Mouse (Mus musculus) MEL (cell line): ENCODE measurements around the gene Odf3b. TPM values are rescaled to one million over a fixed set of nuclear protein-coding genes. Genes with fewer than 3 reads are reported as not detected.
A peak's percentile ranks its signal among the peaks of the same experiment; 100 is the strongest.

ENCODE experiments used
- DNase-seq: peaks from one replicate; pipeline ENCODE4 v3.0.0; 2011; ENCODE audit warnings: low read depth, low spot score
- H3K27ac ChIP-seq: 2 replicates; pipeline ENCODE4 v1.5.1; 2012; ENCODE audit warnings: low read depth, mild to moderate bottlenecking, control low read depth, low read length, moderate library complexity; ENCODE audit not compliant: control insufficient read depth
- H3K27me3 ChIP-seq, 2 experiments: fragments of 150-350 bp in 1 of 2; sonication (generic) in 1 of 2; 2 replicates each; pipeline ENCODE4 v1.6.1; 2012; ENCODE audit warnings: low read length in 2 of 2, mild to moderate bottlenecking in 2 of 2, improper control_type of control experiment in 1 of 2, moderate library complexity in 1 of 2; ENCODE audit not compliant: insufficient read depth in 2 of 2, control insufficient read depth in 1 of 2
- H3K36me3 ChIP-seq, 2 experiments: 2 replicates each; pipeline ENCODE4 v1.6.1; 2012 to 2014; ENCODE audit warnings: low read length in 2 of 2, improper control_type of control experiment in 1 of 2, inconsistent platforms in 1 of 2, mild to moderate bottlenecking in 1 of 2; ENCODE audit not compliant: insufficient read depth in 2 of 2, control insufficient read depth in 1 of 2
- H3K4me1 ChIP-seq, 2 experiments: fragments of 150-350 bp in 1 of 2; sonication (generic) in 1 of 2; 2 replicates each; pipeline ENCODE4 v1.6.1; 2012; ENCODE audit warnings: low read length in 2 of 2, improper control_type of control experiment in 1 of 2, mild to moderate bottlenecking in 1 of 2; ENCODE audit not compliant: insufficient read depth in 2 of 2, control insufficient read depth in 1 of 2
- H3K4me3 ChIP-seq, 2 experiments: fragments of 150-350 bp in 1 of 2; sonication (generic) in 1 of 2; 2 replicates each; pipeline ENCODE4 v1.5.1; 2012; ENCODE audit warnings: low read depth in 2 of 2, low read length in 2 of 2, mild to moderate bottlenecking in 2 of 2, moderate library complexity in 2 of 2, control low read depth in 1 of 2, improper control_type of control experiment in 1 of 2; ENCODE audit not compliant: control insufficient read depth in 1 of 2, insufficient read depth in 1 of 2
- H3K79me2 ChIP-seq: 2 replicates; pipeline ENCODE4 v1.6.1; 2012; ENCODE audit warnings: mild to moderate bottlenecking, low read length, moderate library complexity; ENCODE audit not compliant: control insufficient read depth, poor library complexity, insufficient read depth
- H3K9ac ChIP-seq: 2 replicates; pipeline ENCODE4 v1.6.1; 2012; ENCODE audit warnings: low read depth, mild to moderate bottlenecking, control low read depth, low read length, moderate library complexity; ENCODE audit not compliant: control insufficient read depth, poor library complexity, severe bottlenecking
- H3K9me3 ChIP-seq: fragments of 150-350 bp; sonication (generic); replicated peaks from 2 replicates; pipeline ENCODE4 v1.6.1; 2012; ENCODE audit warnings: mild to moderate bottlenecking, low read length, improper control_type of control experiment, moderate library complexity; ENCODE audit not compliant: insufficient read depth
- BHLHE40 ChIP-seq: IDR thresholded peaks from 2 replicates; pipeline ENCODE4 v1.6.1; 2012; ENCODE audit warnings: low read depth, mild to moderate bottlenecking, inconsistent platforms, low read length, improper control_type of control experiment, borderline replicate concordance
- CTCF ChIP-seq, 3 experiments: IDR thresholded peaks in 2 of 3; conservative IDR thresholded peaks in 1 of 3; 2 replicates each; pipeline ENCODE4 v1.5.1; 2011 to 2012; ENCODE audit warnings: low read length in 3 of 3, low read depth in 2 of 3, mild to moderate bottlenecking in 2 of 3, improper control_type of control experiment in 1 of 3, inconsistent platforms in 1 of 3, mixed read lengths in 1 of 3, moderate library complexity in 1 of 3; ENCODE audit not compliant: control insufficient read depth in 1 of 3, insufficient read depth in 1 of 3, poor library complexity in 1 of 3, severe bottlenecking in 1 of 3
- GATA1 ChIP-seq: IDR thresholded peaks from 2 replicates; pipeline ENCODE4 v1.6.1; 2011; ENCODE audit warnings: low read depth, low read length, improper control_type of control experiment
- HCFC1 ChIP-seq: IDR thresholded peaks from 2 replicates; pipeline ENCODE4 v1.6.1; 2012; ENCODE audit warnings: low read depth, mild to moderate bottlenecking, inconsistent platforms, low read length, improper control_type of control experiment, moderate library complexity
- JUND ChIP-seq: IDR thresholded peaks from 2 replicates; pipeline ENCODE4 v1.6.1; 2011; ENCODE audit warnings: low read depth, mild to moderate bottlenecking, improper control_type of control experiment, low read length
- KAT2A ChIP-seq: conservative IDR thresholded peaks from 2 replicates; pipeline ENCODE4 v1.6.1; 2012; ENCODE audit warnings: low read depth, low read length, improper control_type of control experiment, inconsistent platforms
- MAX ChIP-seq: IDR thresholded peaks from 2 replicates; pipeline ENCODE4 v1.6.1; 2011; ENCODE audit warnings: low read length, improper control_type of control experiment
- MXI1 ChIP-seq: IDR thresholded peaks from 2 replicates; pipeline ENCODE4 v1.6.1; 2011; ENCODE audit warnings: mild to moderate bottlenecking, low read depth, low read length, improper control_type of control experiment
- MYB ChIP-seq: IDR thresholded peaks from 2 replicates; pipeline ENCODE4 v1.6.1; 2011; ENCODE audit warnings: mild to moderate bottlenecking, low read depth, low read length, improper control_type of control experiment
- NRF1 ChIP-seq: IDR thresholded peaks from 2 replicates; pipeline ENCODE4 v1.6.1; 2014; ENCODE audit warnings: low read depth, mild to moderate bottlenecking, inconsistent platforms, low read length, improper control_type of control experiment, moderate library complexity; ENCODE audit not compliant: poor library complexity, insufficient read depth, severe bottlenecking
- POLR2A ChIP-seq, 2 experiments: IDR thresholded peaks; 2 replicates each; pipeline ENCODE4 v1.6.1; 2011 to 2012; ENCODE audit warnings: low read length in 2 of 2, mild to moderate bottlenecking in 2 of 2, control low read depth in 1 of 2, improper control_type of control experiment in 1 of 2, low read depth in 1 of 2, moderate library complexity in 1 of 2; ENCODE audit not compliant: control insufficient read depth in 1 of 2, insufficient read depth in 1 of 2, poor library complexity in 1 of 2
- POLR2AphosphoS2 ChIP-seq: IDR thresholded peaks from 2 replicates; pipeline ENCODE4 v1.6.1; 2011; ENCODE audit warnings: low read length, improper control_type of control experiment
- RAD21 ChIP-seq: IDR thresholded peaks from 2 replicates; pipeline ENCODE4 v1.6.1; 2011; ENCODE audit warnings: mild to moderate bottlenecking, low read depth, low read length, improper control_type of control experiment
- RCOR1 ChIP-seq: IDR thresholded peaks from 2 replicates; pipeline ENCODE4 v1.6.1; 2012; ENCODE audit warnings: low read depth, mild to moderate bottlenecking, inconsistent platforms, low read length, improper control_type of control experiment
- SMC3 ChIP-seq: IDR thresholded peaks from 2 replicates; pipeline ENCODE4 v1.6.1; 2011; ENCODE audit warnings: low read depth, low read length, improper control_type of control experiment
- TAL1 ChIP-seq: IDR thresholded peaks from 2 replicates; pipeline ENCODE4 v1.6.1; 2012; ENCODE audit warnings: mild to moderate bottlenecking, inconsistent platforms, low read length, moderate library complexity, mixed read lengths
- TBP ChIP-seq: IDR thresholded peaks from 2 replicates; pipeline ENCODE4 v1.8.0; 2011; ENCODE audit warnings: low read depth, low read length, improper control_type of control experiment
- TCF12 ChIP-seq: IDR thresholded peaks from 2 replicates; pipeline ENCODE4 v1.6.1; 2014; ENCODE audit warnings: low read depth, mild to moderate bottlenecking, inconsistent platforms, low read length, improper control_type of control experiment, moderate library complexity
- UBTF ChIP-seq: IDR thresholded peaks from 2 replicates; pipeline ENCODE4 v1.6.1; 2012; ENCODE audit warnings: low read depth, mild to moderate bottlenecking, inconsistent platforms, low read length, improper control_type of control experiment, moderate library complexity, borderline replicate concordance; ENCODE audit not compliant: insufficient read depth
- ZKSCAN1 ChIP-seq: IDR thresholded peaks from 2 replicates; pipeline ENCODE4 v1.6.1; 2012; ENCODE audit warnings: low read depth, mild to moderate bottlenecking, inconsistent platforms, low read length, improper control_type of control experiment, moderate library complexity
- ZMIZ1 ChIP-seq: IDR thresholded peaks from 2 replicates; pipeline ENCODE4 v1.6.1; 2012; ENCODE audit warnings: low read depth, mild to moderate bottlenecking, inconsistent platforms, low read length, improper control_type of control experiment, moderate library complexity
- ZNF384 ChIP-seq: IDR thresholded peaks from 2 replicates; pipeline ENCODE4 v1.6.1; 2012; ENCODE audit warnings: low read depth, mild to moderate bottlenecking, inconsistent platforms, low read length, improper control_type of control experiment
- polyA plus RNA-seq, 2 experiments: library from polyadenylated mRNA; stranded (reverse) in 1 of 2; unstranded in 1 of 2; fragments of >175 nt in 1 of 2; fragments of >200 nt in 1 of 2; gene quantifications; 2 replicates each; pipeline versions ENCODE4 v1.2.1 to v1.2.4; 2012; ENCODE audit warnings: low replicate concordance in 2 of 2, low read depth in 1 of 2; ENCODE audit not compliant: insufficient read length in 2 of 2, insufficient read depth in 1 of 2, missing spikeins in 1 of 2
- total RNA-seq: library from RNA; depleted of rRNA; stranded (reverse); fragments of 300-350 nt; gene quantifications from 2 replicates; pipeline ENCODE4 v1.2.3, GENCODE M21; 2012

Gene Odf3b
- total and polyA plus RNA-seq, 3 experiments = not detected

- TF ChIP-seq TCF12 (no peak), BHLHE40 (peak; percentile 95)
Measured at GRCm38 (mm10) chr15:89373762-89374248, 5.3 kb downstream of the Odf3b start, which contains the start of gene Sco2 (continued).

GRCm38 (mm10) chr15:89373027-89373761, 5.9 kb downstream of the Odf3b start:
- no peaks in the 10 kb centered on the region for H3K27me3 ChIP-seq
- DNase-seq = peak; percentile 93
- H3K4me3 ChIP-seq = peak overlapping the region; percentile 63 to 76
- TF ChIP-seq SMC3 (peak; percentile 32), HCFC1 (0 out of 2 replicates have a peak, but pooled peaks have one; percentile 35), MXI1 (no peak), MYB (no peak), TAL1 (no peak), NRF1 (0 out of 2 replicates have a peak, but pooled peaks have one; percentile 24), UBTF (no peak), ZKSCAN1 (0 out of 2 replicates have a peak, but pooled peaks have one; percentile 6), POLR2A (IDR thresholded peaks at IDR 0.05; ENCODE audit: control insufficient read depth in 1 of 2, insufficient read depth in 1 of 2, low read depth in 1 of 2, low read length in 2 of 2, poor library complexity in 1 of 2) (no peak), RCOR1 (no peak), BHLHE40 (no peak), RAD21 (peak; percentile 25; the same call in 1 of the 2 replicates), ZNF384 (no peak), KAT2A (no peak), ZMIZ1 (peak; percentile 31; the same call in 1 of the 2 replicates), POLR2AphosphoS2 (peak; percentile 83), GATA1 (0 out of 2 replicates have a peak, but pooled peaks have one; percentile 6), TBP (no peak), CTCF (IDR thresholded peaks at IDR 0.05 in 2 of 3, conservative IDR thresholded peaks at IDR 0.05 in 1 of 3; ENCODE audit: control insufficient read depth in 1 of 3, insufficient read depth in 1 of 3, low read depth in 2 of 3, low read length in 3 of 3, poor library complexity in 1 of 3, severe bottlenecking in 1 of 3) (peak; percentile 52 to 80 (median 71); a peak in 5 of 6 replicates), JUND (no peak), MAX (no peak)
- H3K9ac ChIP-seq = peak overlapping the region; percentile 90
- H3K79me2 ChIP-seq = peaks cover 20% of the 10 kb centered on the region
- peaks cover 3 to 5% of the 10 kb centered on the region in 2 experiments; a peak in 3 of 4 replicates for H3K36me3 ChIP-seq
- H3K27ac ChIP-seq = peak overlapping the region; percentile 80
- H3K9me3 ChIP-seq = no peaks in the 10 kb centered on the region
- H3K4me1 ChIP-seq = 0 out of 4 replicates have a peak, but pooled peaks cover 0 to 3% of the 10 kb centered on the region in 2 experiments
